Mouse (Mus musculus): ENCODE data around the gene Cxcl2.

- TF ChIP-seq CTCF (IDR thresholded peaks at IDR 0.05; ENCODE audit: borderline replicate concordance, extremely low read depth, insufficient read depth, insufficient read length) (peak; percentile 54), POLR2A (IDR thresholded peaks at IDR 0.05; ENCODE audit: borderline replicate concordance, extremely low read depth, insufficient read depth, insufficient read length, poor library complexity, severe bottlenecking) (no peak)
These were observed 12.9 kb upstream of the Cxcl2 start, which contains the start of gene Cxcl1 for GRCm38 (mm10) chr5:90890519-90891463.
